In genomic region chr17:35821439-35822430, GRCm38 (mm10) we compare ENCODE assay signal across 8 mouse cellular contexts. TPM values are rescaled to one million over a fixed set of nuclear protein-coding genes. Genes with fewer than 3 reads are reported as not detected.
DNase-seq lines count a peak whose midpoint lies in the region; ATAC-seq and TF ChIP-seq lines count a peak whose summit lies in the region.

Gene Ier3 (plus strand): TSS chr17:35821684.

- H3K4me1 ChIP-seq in thymus, adult 2 months (replicated peaks; ENCODE audit: control insufficient read depth, insufficient read depth, low read length): peaks cover 32% of the 10 kb centered on the region
- H3K4me1 ChIP-seq in intestine, postnatal 0 days (replicated peaks; ENCODE audit: control insufficient read depth, insufficient read depth, low read length): no peaks in the 10 kb centered on the region
- H3K4me1 ChIP-seq in liver, embryonic 11.5 days (replicated peaks; ENCODE audit: control insufficient read depth, insufficient read depth, low read length): peaks cover 32% of the 10 kb centered on the region

- no peak for TF ChIP-seq CTCF in thymus, adult 2 months (IDR thresholded peaks at IDR 0.05; ENCODE audit: borderline replicate concordance, control insufficient read depth, extremely low read depth, insufficient read depth, low read length, poor library complexity)
- no peak for TF ChIP-seq CTCF in intestine, postnatal 0 days (IDR thresholded peaks at IDR 0.05; ENCODE audit: low read depth)

- H3K27me3 ChIP-seq in thymus, adult 2 months (ENCODE audit: control insufficient read depth, insufficient read depth, low read length): peaks cover 8% of the 10 kb centered on the region; the same call in 1 of the 2 replicates
- no peaks in the 10 kb centered on the region for H3K27me3 ChIP-seq in intestine, postnatal 0 days (replicated peaks; ENCODE audit: control insufficient read depth, insufficient read depth, low read length)
- H3K27me3 ChIP-seq in liver, embryonic 11.5 days (replicated peaks; ENCODE audit: control insufficient read depth, insufficient read depth, low read length): 0 out of 2 replicates have a peak, but pooled peaks cover 4% of the 10 kb centered on the region
- no peaks in the 10 kb centered on the region for H3K27me3 ChIP-seq in splenic B cell, adult 2 months (ENCODE audit: control insufficient read depth, insufficient read depth, low read length, poor library complexity, severe bottlenecking)

- WGBS in thymus, adult 2 months: under 1% methylated on average over 62 of the region's 62 CpGs
- WGBS in intestine, postnatal 0 days: under 1% methylated on average over 62 of the region's 62 CpGs
- WGBS in liver, embryonic 11.5 days: under 1% methylated on average over 62 of the region's 62 CpGs

- H3K9ac ChIP-seq in intestine, postnatal 0 days (ENCODE audit: low read depth, low read length): peak within 1 kb of the TSS; percentile 77
- H3K9ac ChIP-seq in liver, embryonic 11.5 days (ENCODE audit: low read depth, low read length): peak within 1 kb of the TSS; percentile 83

- H3K27ac ChIP-seq in thymus, adult 2 months (ENCODE audit: control insufficient read depth, insufficient read depth, low read length): no peak within 1 kb of the TSS
- peak within 1 kb of the TSS; percentile 91 for H3K27ac ChIP-seq in intestine, postnatal 0 days (ENCODE audit: low read depth, low read length)
- peak within 1 kb of the TSS; percentile 97 for H3K27ac ChIP-seq in liver, embryonic 11.5 days (ENCODE audit: low read depth, low read length)

- peak; percentile 54 for ATAC-seq in granulocyte monocyte progenitor cell, adult 5-6 weeks (replicated peaks; ENCODE audit: poor library complexity, severe bottlenecking)
- peak; percentile 59 for ATAC-seq in intestine, postnatal 0 days
- peak; percentile 42 for ATAC-seq in liver, embryonic 11.5 days (replicated peaks; ENCODE audit: low FRiP score)
- ATAC-seq in monocyte, adult 5-6 weeks (replicated peaks; ENCODE audit: insufficient number of reproducible peaks, low FRiP score, low TSS enrichment, poor library complexity, severe bottlenecking): 0 out of 2 replicates have a peak, but pooled peaks have one; percentile 11

- peak within 1 kb of the TSS; percentile 93 for H3K4me2 ChIP-seq in intestine, postnatal 0 days (replicated peaks; ENCODE audit: low read depth)
- peak within 1 kb of the TSS; percentile 100 for H3K4me2 ChIP-seq in liver, embryonic 11.5 days

- DNase-seq in thymus, adult 2 months: peak; percentile 38
- no peak for DNase-seq in thymus, postnatal 25 days
- DNase-seq in embryo, embryonic 9.5 days (ENCODE audit: extremely low spot score): peak; percentile 81
- DNase-seq in liver, embryonic 11.5 days (ENCODE audit: low spot score): peak; percentile 85
- peak; percentile 44 for DNase-seq in splenic B cell, adult 2 months (ENCODE audit: low read depth, low spot score)

- H3K4me3 ChIP-seq in thymus, adult 2 months (ENCODE audit: control insufficient read depth, insufficient read depth, low read length): peak within 1 kb of the TSS; percentile 78
- H3K4me3 ChIP-seq in intestine, postnatal 0 days (ENCODE audit: low read depth, low read length): peak within 1 kb of the TSS; percentile 69
- H3K4me3 ChIP-seq in liver, embryonic 11.5 days (ENCODE audit: low read depth, low read length): peak within 1 kb of the TSS; percentile 79

- no peaks in the 10 kb centered on the region for H3K36me3 ChIP-seq in thymus, adult 2 months (ENCODE audit: control insufficient read depth, insufficient read depth, low read length)
- H3K36me3 ChIP-seq in intestine, postnatal 0 days (ENCODE audit: control insufficient read depth, insufficient read depth): peaks cover 14% of the 10 kb centered on the region; the same call in 1 of the 2 replicates
- H3K36me3 ChIP-seq in liver, embryonic 11.5 days (ENCODE audit: control insufficient read depth, insufficient read depth, low read length): peaks cover 7% of the 10 kb centered on the region
- H3K36me3 ChIP-seq in splenic B cell, adult 2 months (ENCODE audit: control insufficient read depth, insufficient read depth, low read length, poor library complexity, severe bottlenecking): no peaks in the 10 kb centered on the region

- no peak for TF ChIP-seq POLR2A in thymus, adult 2 months (IDR thresholded peaks at IDR 0.05; ENCODE audit: control insufficient read depth, extremely low read depth, insufficient read depth, low read length, poor library complexity)

- no peaks in the 10 kb centered on the region for H3K9me3 ChIP-seq in intestine, postnatal 0 days (ENCODE audit: control insufficient read depth)
- no peaks in the 10 kb centered on the region for H3K9me3 ChIP-seq in liver, embryonic 11.5 days (ENCODE audit: control insufficient read depth, low read length)

RNA-seq across cellular contexts. Expression of gene Ier3, which starts in this region (rescaled TPM):
- polyA plus RNA-seq in thymus, adult 2 months (2012; rRNA removed): 6.2 and 6.4 TPM in 2 replicates
- 4.6 and 18.1 TPM in 2 replicates for total RNA-seq in granulocyte monocyte progenitor cell, adult 5-6 weeks (2014; fragmentation: Nextera tagmentation)
- total RNA-seq in granulocyte monocyte progenitor cell, adult 5-6 weeks (2017): 44.3 and 53.7 TPM in 2 replicates
- polyA plus RNA-seq in intestine, postnatal 0 days (2015; fragmentation: Nextera tagmentation; extraction: Ambion mirVana): 34.6 and 36.9 TPM in 2 replicates
- polyA plus RNA-seq in liver, embryonic 11.5 days (2014; fragmentation: Nextera tagmentation; extraction: Ambion mirVana): 9.4 and 9.9 TPM in 2 replicates
- total RNA-seq in monocyte, adult 5-6 weeks (2017): 17.2 to 77.7 TPM (median 52.8 TPM) in 3 replicates
